Mouse (Mus musculus) E14TG2a.4 (cell line): Measurements from ENCODE around the gene Ntn1.

Experiments
- H3K27me3 ChIP-seq: 2 replicates; pipeline ENCODE4 v1.6.1; 2014; ENCODE audit warnings: low read length, control low read depth; ENCODE audit not compliant: insufficient read depth
- H3K36me3 ChIP-seq: 2 replicates; pipeline ENCODE4 v1.6.1; 2014; ENCODE audit warnings: low read length, control low read depth; ENCODE audit not compliant: insufficient read depth
- H3K4me1 ChIP-seq: replicated peaks from 2 replicates; pipeline ENCODE4 v1.6.1; 2014; ENCODE audit warnings: low read depth, low read length, control low read depth
- H3K4me3 ChIP-seq: replicated peaks from 2 replicates; pipeline ENCODE4 v1.5.1; 2014; ENCODE audit warnings: mild to moderate bottlenecking, low read length
- H3K9me3 ChIP-seq: 2 replicates; pipeline ENCODE4 v1.6.1; 2014; ENCODE audit warnings: low read length, control low read depth
- CTCF ChIP-seq: conservative IDR thresholded peaks from 2 replicates; pipeline ENCODE4 v1.5.1; 2014; ENCODE audit warnings: low read length
- NANOG ChIP-seq: IDR thresholded peaks from 2 replicates; pipeline ENCODE4 v1.6.1; 2014; ENCODE audit warnings: borderline replicate concordance, low read length, mixed read lengths
- POU5F1 ChIP-seq: IDR thresholded peaks from 2 replicates; pipeline ENCODE4 v1.6.1; 2014; ENCODE audit warnings: low read length, borderline replicate concordance

Gene Ntn1

DNA sequence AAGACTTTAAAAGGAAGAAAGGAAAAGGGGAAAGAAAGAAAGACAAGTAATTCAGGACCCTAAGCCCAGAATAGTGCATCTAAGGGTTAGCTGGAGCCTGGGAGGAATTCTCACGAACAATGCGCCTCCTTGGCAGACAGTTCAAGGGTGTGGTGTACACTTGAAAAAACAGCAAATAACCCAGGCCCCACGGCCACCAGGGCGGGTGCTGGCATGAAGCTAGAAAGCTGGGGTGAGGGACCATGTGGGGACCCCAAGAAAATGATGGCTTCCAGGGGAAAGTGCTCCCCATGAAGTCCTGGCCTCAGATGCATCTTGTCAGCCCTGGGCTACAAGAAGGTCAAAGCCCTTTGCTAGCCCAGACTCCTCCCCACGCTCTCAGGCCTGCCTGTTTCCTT, 58.6 kb downstream of the Ntn1 start:
- H3K4me3 ChIP-seq: peak overlapping the region; percentile 10; the same call in 1 of the 2 replicates
- TF ChIP-seq POU5F1: no peak
- H3K36me3 ChIP-seq: peaks cover 71% of the 10 kb centered on the region
- no peaks in the 10 kb centered on the region for H3K9me3 ChIP-seq
- peaks cover 20% of the 10 kb centered on the region for H3K27me3 ChIP-seq
- peaks cover 47% of the 10 kb centered on the region for H3K4me1 ChIP-seq

DNA sequence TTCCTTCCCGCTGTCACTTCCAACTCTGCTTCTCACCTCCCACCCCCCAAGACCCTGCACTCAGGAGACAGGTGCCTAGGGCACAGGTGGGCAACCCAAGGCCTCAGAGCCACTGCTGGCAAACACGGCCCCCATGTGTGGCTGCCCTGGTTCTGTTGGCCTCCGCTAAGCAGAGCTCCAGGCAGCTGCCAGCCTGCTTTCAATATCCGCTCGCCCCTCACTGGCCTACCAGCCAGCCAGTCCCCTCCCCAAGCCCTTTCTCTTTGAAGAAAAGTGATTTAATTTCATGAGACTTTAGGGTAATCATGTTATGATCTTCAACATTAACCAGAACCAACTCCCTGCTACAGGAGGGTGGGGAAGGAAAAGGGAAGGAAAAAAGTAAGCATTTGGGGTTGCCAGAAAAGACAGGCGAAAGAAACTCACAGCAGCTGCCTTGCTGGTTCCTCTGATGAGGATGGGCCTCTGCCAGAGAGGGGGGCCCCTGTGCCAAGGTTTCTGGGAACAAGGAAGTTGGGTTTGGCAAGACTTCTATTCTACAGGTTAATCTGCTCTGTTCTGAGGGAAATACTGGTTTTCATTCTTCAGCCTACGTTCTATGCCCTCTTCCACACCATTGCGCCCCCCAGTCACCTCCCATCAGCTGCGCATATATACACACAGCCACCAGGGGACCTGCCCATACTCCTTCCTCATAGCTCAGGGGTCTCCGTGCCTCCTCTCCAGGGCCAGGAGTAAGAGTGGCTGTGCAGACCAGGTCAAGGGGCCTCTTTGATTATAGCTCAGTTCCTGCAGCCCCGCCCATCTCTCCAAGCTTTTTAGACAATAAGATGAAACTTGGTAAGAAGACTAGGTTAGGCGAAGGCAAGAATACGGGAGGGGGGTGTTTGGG, 59.3 kb downstream of the Ntn1 start:
- H3K27me3 ChIP-seq: peaks cover 14% of the 10 kb centered on the region
- H3K4me3 ChIP-seq: no peak overlapping the region
- TF ChIP-seq CTCF (0 out of 2 replicates have a peak, but pooled peaks have one; percentile 12), NANOG (no peak)
- H3K9me3 ChIP-seq: no peaks in the 10 kb centered on the region
- peaks cover 69% of the 10 kb centered on the region for H3K36me3 ChIP-seq
- H3K4me1 ChIP-seq: peaks cover 49% of the 10 kb centered on the region

DNA sequence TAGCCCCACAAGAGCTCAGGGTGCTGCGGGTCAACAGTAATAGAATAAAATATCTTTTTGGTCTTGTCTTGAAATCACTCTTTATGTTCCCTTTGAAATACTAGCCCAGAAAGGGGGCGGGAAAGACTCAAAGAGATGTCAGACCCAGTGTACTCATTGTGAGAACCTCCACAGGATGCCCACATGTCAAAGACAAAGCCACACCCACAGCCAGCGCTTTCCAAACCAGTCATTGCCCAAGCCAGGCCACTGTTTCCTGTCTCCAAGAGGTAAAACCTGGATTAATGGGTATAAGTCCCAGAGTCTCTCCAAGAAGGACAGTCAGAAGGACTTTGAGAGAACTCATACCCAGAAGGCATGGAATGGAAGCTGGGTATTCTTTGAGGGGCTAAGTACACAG, 60.3 kb downstream of the Ntn1 start:
- H3K36me3 ChIP-seq: peaks cover 60% of the 10 kb centered on the region
- peaks cover 56% of the 10 kb centered on the region for H3K4me1 ChIP-seq
- H3K4me3 ChIP-seq: no peak overlapping the region
- TF ChIP-seq POU5F1 (no peak), CTCF (no peak), NANOG (no peak)
- no peaks in the 10 kb centered on the region for H3K9me3 ChIP-seq
- H3K27me3 ChIP-seq: peaks cover 10% of the 10 kb centered on the region

DNA sequence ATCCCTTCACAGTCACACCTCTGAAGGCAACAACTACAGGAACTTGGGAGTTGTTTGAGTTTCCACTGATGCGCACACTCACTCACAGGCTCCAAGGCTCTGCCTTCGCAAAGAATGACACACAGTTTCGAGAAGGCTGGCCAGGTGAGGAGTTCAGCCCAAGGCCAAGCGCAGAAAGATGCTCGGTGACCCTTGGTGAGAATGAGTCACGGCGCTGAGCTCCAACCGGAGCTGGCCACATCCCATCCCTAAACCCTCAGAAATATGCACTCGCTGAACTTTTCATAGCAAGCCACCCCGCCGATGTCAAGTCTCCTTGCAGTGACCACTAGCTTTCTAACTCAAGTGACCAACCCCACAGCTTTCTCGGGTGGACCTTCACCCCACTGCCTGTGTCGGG, 60.8 kb downstream of the Ntn1 start:
- no peak overlapping the region for H3K4me3 ChIP-seq
- TF ChIP-seq POU5F1: no peak
- TF ChIP-seq CTCF: no peak
- no peak for TF ChIP-seq NANOG
- peaks cover 7% of the 10 kb centered on the region for H3K27me3 ChIP-seq
- peaks cover 59% of the 10 kb centered on the region for H3K4me1 ChIP-seq
- no peaks in the 10 kb centered on the region for H3K9me3 ChIP-seq
- peaks cover 58% of the 10 kb centered on the region for H3K36me3 ChIP-seq

DNA sequence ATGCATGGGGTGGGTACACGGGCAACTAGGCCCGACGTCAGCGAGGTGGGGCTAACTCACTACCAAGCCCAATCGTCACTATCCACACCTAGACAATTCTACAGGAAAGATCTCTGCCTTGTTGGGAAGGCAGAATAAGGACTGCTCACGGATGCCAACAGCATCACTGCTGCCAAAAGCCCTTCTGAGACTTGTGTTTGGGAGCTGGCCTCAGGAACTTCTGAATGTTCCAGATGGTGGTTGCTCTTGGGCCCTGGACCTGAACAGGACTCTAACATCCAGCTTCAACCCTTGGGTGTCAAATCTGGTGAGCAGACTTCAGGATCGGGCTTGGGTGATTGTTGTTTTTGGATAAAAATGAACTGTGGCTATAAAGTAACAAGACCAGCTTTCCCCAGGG, 61.3 kb downstream of the Ntn1 start:
- peaks cover 7% of the 10 kb centered on the region for H3K27me3 ChIP-seq
- H3K4me3 ChIP-seq: no peak overlapping the region
- no peaks in the 10 kb centered on the region for H3K9me3 ChIP-seq
- H3K36me3 ChIP-seq: peaks cover 59% of the 10 kb centered on the region
- H3K4me1 ChIP-seq: peaks cover 64% of the 10 kb centered on the region
- TF ChIP-seq NANOG (no peak), CTCF (no peak), POU5F1 (no peak)

DNA sequence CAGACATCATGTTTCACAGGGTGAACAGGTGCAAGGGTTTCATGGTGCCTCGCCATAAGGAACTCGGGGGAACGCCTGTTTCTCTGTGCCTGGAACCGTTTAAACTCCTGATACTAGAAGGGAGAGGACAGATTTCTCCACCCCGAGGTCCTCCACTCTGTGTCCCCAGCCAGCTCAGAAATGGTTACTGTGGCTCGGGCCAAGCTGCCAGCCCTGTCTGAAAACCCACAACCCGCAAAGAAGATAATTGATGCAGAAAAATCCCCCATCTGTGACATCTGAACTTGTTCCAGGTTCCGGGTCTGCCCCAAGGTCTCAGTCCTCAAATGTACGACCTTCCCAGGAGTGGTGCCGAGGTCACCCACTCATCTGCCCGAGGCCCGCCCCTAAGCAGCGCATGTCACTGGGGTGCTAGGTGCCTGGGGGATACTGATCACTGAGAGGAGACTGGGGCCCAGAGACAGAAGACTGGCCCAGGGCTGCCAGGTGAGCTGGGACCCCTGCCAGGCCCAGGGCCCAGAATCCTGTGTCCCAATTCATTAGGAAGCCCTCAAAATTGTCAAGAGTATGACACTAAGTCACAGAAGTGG, 68.9 kb downstream of the Ntn1 start:
- H3K27me3 ChIP-seq: no peaks in the 10 kb centered on the region
- TF ChIP-seq CTCF (no peak), NANOG (no peak), POU5F1 (no peak)
- H3K36me3 ChIP-seq: peaks cover 44% of the 10 kb centered on the region
- H3K9me3 ChIP-seq: no peaks in the 10 kb centered on the region
- H3K4me3 ChIP-seq: no peak overlapping the region
- peaks cover 57% of the 10 kb centered on the region for H3K4me1 ChIP-seq

DNA sequence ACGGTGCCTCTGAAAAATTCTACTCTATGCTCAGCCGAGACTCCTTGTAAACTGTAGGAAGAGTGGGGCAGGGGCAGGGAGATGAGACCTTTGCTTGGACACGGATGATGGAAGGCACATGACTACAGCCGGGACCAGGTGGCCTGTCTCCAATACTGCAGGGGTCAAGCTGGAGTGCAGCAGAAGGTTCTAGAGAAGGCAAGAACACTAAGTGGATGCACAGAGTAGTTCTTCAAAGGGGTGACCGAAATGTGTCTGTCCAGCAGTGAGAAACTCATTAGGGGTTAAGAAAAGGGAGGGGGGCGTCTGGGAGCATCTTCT, 69.5 kb downstream of the Ntn1 start:
- Histone ChIP-seq H3K27me3 (no peaks in the 10 kb centered on the region), H3K4me3 (no peak overlapping the region), H3K36me3 (peaks cover 45% of the 10 kb centered on the region), H3K9me3 (no peaks in the 10 kb centered on the region), H3K4me1 (peaks cover 54% of the 10 kb centered on the region)
- TF ChIP-seq CTCF: no peak
- no peak for TF ChIP-seq POU5F1
- no peak for TF ChIP-seq NANOG

DNA sequence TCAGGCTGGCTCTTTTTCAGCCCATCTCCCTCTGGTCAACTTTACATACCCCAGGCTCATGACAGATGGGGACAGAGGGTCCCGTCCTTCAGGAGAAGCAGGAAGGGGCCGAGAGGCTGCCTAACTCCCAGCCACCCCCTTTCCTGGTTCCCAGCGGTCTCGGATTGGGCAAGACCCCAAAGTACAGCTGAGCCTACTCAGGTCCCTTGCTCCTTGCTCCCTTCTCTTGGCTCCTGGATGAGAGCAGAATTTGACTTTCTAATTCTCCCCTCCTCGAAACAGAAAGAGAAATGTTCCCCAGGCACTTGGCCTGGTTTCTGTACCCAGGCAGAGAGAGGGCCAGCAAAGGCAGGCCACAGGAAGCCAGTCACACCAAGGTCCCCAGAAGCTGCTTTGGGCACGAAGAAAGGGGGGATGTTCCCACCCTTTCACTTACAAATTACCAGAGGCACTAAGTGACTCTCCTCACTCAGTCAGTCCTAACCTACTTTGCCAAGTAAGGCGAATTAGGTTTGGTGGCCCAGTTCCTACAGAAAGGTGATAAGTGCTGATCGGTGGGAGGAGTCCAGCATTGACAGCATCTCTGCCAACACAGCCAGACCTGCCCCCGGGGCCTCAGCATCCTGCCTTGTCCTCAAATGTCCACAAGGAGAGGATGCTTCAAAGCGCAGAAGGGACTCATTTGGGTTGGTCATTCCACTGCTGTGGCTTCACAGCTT, 70.1 kb downstream of the Ntn1 start:
- no peak for TF ChIP-seq POU5F1
- no peak for TF ChIP-seq CTCF
- no peak for TF ChIP-seq NANOG
- Histone ChIP-seq H3K36me3 (peaks cover 49% of the 10 kb centered on the region), H3K4me3 (no peak overlapping the region), H3K27me3 (no peaks in the 10 kb centered on the region), H3K9me3 (no peaks in the 10 kb centered on the region), H3K4me1 (peaks cover 54% of the 10 kb centered on the region)
